Mouse (Mus musculus): Measurements from ENCODE around the gene Tbx21.

The Tbx21 gene

DNA sequence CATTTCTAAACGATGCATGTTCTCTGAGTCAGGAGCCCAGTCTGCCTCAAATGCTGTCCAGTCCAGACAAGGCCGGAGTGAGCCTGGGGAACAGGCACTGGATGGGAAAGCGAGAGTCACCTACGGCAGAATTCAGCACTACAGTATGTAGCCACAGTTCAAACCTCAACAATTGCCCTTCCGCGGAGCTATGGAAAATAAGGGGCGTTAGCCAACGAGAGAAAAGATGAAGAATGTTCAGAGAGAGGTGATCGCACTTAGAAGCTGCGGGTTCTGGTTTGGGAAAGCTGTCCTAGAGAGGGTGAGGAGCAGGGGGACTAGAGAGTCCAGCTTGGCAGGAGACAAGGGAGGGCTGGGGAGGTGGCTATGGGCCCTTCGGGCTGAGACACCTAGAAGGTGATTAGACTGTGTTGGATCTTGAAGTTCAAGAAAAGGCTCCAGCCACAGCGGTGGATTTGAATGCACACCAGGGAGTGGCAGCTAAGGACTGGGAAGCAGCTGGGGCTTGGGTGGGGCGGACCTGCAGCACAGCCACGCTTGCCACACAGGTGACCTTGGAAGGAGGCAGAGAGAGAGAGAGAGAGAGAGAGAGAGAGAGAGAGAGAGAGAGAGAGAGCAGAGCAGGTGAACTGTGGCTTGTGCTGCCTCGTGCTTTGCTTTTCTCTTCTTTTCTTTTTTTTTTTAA, 30.2 kb downstream of the Tbx21 start:
- no peak for DNase-seq (ENCODE audit: extremely low spot score, low spot score)

DNA sequence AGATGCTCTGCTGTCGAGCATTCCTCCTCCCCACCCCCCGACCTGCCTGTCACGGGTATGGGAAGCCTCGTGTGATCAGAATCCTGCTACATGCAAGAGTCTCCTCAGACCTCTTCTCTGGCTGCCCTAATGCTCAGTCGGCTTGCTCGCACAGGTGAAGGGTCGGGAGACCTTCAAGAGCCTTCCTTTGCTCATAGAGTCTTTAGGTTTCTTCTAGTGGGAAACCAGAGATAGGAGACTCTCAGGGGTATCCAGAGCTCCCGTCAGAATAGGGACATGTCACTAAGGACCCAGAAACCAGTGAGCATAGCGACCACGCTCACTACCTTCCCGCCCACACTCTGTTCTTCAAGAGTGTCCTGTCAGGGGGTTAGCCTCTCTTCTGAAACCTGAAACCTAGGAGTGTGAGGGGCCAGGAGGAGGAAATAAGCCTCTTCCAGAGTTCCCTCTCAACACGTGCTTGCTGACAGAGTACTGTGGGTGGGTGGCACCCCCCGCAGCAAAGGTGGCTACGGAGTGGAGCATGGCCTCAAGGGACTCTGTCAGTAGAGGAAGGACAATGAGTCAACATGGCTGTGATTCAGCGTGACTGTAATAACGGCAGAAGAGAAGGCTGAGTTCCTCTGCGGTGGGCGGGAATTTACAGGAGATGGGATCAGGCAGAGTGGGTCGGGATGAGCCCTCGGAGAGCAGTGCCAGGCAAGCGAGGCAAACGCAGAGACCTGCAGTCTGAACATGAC, 31.6 kb downstream of the Tbx21 start:
- no peak for DNase-seq (ENCODE audit: extremely low spot score, low spot score)

- no peak for DNase-seq (ENCODE audit: extremely low spot score, low spot score)
These were observed 32.2 kb downstream of the Tbx21 start for GRCm38 (mm10) chr11:97082977-97083376.

DNA sequence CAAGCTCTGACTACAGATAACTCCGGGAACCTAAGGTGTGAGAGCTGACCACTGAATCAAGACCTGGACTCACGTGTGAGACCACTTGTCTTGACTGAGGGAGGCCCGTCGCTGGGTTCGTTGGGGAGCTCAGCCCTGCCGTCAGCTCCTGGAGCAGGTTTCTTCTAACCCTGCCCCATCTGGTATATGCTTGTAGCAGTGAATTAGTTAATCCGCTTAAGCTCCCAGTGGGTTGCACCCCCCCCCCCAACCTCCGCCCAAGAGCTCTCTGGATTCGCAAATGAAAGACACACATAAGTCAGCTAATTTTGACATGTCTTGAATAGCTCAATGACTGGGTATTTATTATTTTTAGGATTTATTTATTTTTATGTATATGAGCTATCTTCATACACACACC, 34.8 kb downstream of the Tbx21 start:
- DNase-seq (ENCODE audit: extremely low spot score, low spot score): no peak

DNA sequence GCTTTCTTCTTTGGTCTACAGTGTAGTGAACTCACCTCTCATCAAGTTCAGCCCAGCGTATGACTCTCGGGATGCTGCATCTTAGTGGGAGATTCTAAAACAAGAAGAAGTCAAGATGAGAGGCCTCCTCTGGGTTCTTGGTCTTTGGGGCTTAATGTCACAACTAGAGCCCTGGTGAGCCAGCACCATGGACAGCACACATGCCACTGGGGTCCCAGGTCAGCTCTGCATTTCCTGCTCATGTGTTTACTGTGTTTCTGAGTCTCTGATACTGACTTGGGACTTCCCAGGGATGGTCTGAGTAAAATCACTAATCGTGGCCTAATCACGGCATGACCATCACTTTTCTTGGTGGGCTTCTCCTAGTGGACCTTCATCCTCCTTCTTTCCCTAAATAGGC, 36.4 kb downstream of the Tbx21 start:
- peak; percentile 34 for DNase-seq (ENCODE audit: extremely low spot score, low spot score)

DNA sequence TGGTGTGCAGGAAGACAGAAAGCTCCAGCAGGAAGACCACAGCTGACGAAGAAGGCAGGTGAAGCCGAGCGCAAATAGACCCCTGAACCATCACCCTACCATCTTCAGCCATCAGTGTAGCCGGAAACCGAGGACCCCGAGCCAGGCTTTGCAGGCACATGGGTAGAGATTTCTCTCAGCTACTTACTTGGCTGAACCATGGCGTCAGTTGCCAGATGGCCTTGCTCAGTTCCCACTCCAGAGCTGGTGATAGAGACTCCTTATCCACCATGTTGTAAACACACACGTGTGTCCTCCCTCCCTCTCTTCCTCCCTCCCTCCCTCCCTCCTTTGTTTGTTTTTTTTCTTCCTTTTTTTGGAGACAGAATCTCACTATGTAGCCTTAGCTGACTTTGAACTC, 40.9 kb downstream of the Tbx21 start:
- no peak for DNase-seq (ENCODE audit: extremely low spot score, low spot score)

DNA sequence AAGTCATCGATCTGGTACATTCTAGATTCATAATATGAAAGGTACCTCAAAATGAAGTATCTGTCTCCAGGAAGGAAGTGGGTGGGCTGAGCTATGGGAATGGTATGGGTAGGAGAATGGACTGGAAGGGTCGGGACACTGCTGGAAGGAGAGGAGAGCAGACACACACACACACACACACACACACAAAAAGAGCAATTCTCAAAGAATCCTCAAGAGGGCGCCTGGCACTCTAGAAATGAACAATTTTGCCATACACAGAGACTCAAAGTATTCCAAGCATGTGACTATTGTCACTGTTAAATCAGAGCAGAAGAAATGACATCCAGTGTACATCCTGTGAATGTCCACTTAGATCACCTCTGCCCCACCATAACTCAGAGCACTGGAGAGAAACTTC, 42.6 kb downstream of the Tbx21 start:
- peak; percentile 63 for DNase-seq (ENCODE audit: extremely low spot score, low spot score)

GRCm38 (mm10) chr11:97071129-97071528, 44.0 kb downstream of the Tbx21 start:
- no peak for DNase-seq (ENCODE audit: extremely low spot score, low spot score)

DNA sequence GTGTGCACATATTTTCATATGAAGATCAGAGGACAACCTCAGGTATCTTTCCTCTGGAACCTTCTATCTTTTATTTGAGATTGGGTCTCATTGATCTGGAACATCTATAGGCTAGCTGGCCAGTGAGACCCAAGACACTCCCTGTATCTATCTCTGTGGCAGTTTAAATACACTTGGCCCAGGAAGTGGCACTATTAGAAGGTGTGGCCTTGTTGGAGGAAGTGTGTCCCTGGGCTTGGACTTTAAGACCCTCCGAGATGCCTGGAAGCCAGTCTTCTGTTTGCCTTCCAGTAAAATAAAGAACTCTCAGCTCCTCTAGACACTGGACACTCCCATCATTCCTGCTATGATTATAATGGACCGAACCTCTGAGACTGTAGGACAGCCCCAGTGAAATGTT, 45.4 kb downstream of the Tbx21 start:
- no peak for DNase-seq (ENCODE audit: extremely low spot score, low spot score)

GRCm38 (mm10) chr11:97069333-97069732, 45.8 kb downstream of the Tbx21 start:
- DNase-seq (ENCODE audit: extremely low spot score, low spot score): no peak

- DNase-seq (ENCODE audit: extremely low spot score, low spot score): no peak
These were observed 48.3 kb downstream of the Tbx21 start for GRCm38 (mm10) chr11:97066656-97067360.

DNA sequence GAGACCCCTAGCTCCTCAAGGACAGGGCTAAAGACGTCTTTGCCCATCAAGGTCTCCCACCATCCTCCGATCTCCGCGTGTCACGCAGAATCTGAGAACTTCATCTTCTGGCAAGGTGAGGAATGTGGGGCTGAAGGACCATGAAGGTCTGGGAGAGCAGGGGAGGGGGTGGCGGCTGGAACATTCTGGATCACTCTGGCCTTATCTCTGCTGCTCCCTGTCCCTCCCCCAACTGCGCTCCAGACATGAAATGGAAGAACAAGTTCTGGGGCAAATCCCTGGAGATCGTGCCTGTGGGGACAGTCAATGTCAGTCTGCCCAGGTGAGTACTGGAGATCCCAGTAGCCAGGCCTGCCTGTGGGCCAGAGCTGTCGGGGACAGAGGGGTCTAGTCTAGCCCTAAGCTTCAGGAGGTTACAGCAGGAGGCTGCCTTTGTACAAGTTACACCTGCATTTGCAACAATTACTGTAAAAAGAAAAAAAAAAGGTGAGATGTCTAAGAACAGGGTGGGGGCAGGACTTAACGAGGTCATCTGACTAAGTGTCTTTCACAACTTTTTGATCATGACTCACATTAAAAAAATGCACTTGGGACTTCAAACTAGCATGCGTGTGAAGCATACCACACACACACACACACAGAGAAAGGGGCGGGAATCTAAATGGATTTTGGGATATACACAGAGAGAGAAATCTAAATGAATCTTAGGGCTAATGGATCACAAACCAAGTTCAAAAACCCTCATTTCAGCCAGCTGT, 49.4 kb downstream of the Tbx21 start:
- DNase-seq (ENCODE audit: extremely low spot score, low spot score): no peak

- DNase-seq (ENCODE audit: extremely low spot score, low spot score): no peak
These were observed 51.2 kb downstream of the Tbx21 start for GRCm38 (mm10) chr11:97063921-97064295.

GRCm38 (mm10) chr11:97063274-97063920, 51.7 kb downstream of the Tbx21 start:
- no peak for DNase-seq (ENCODE audit: extremely low spot score, low spot score)

- no peak for DNase-seq (ENCODE audit: extremely low spot score, low spot score)
These were observed 62.9 kb downstream of the Tbx21 start for GRCm38 (mm10) chr11:97052219-97052646.

DNA sequence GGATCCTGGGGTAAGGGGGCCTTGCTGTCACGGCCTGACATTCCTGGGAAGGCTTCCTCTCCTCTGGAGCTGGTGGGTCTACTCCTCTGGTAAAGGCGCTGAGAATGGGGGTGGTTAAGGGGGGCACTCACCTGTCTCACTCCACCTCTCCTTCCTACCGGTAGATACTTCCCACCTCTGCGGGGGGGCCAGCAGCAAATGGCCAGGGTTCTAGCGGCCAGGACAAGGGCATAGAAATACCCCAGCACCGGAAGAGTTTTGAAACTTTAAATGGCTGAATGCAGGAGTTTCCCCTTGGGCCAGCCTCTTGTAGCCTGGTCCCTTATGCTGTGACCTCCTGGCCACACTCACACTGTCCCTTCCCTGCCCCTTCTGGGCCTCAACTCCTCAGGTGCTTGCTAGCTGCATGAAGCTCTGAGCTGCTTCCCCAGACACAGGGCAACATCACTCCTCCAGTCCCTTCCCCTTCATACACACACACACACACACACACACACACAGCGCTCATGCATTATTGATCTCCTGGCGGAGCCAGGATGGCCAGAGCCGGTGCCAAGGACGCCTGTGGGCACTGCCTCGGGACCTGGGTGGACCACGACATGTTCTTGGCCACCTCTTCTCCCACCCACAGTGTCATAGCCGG, 64.1 kb downstream of the Tbx21 start:
- no peak for DNase-seq (ENCODE audit: extremely low spot score, low spot score)

- peak; percentile 51 for DNase-seq (ENCODE audit: extremely low spot score, low spot score)
These were observed 64.8 kb downstream of the Tbx21 start, which contains the start of gene Osbpl7 for GRCm38 (mm10) chr11:97050216-97050943. TSS of gene Osbpl7 (plus strand) at chr11:97050628.

DNA sequence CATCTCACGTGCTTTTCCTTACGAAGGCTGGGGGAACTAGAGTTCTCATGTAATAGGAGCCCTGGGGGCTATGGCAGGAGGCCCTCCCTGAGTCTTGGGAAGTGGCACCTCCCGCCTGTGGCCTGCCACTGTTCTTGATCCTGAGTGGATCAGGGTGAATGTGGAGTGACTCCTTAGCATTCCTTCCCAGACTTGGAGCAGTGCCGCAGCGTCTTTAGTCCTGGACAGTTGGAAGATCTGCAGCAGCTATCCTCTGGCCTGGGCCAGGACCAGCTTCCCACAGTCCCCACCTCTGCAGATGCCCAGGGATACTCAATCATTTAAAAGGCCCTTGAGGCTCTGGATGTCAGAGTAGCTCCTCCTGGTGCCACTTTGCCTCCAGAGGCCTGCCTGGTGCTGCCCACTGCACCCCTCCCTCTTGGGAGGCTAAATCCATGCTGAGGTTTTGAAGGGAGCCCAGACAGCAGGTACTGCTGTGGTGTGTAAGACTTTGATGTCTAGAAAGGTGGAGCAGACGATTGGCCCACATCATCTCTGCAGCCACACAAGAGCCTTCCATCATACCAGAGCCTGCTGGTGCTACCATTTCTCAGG, 65.5 kb downstream of the Tbx21 start:
- no peak for DNase-seq (ENCODE audit: extremely low spot score, low spot score)

DNA sequence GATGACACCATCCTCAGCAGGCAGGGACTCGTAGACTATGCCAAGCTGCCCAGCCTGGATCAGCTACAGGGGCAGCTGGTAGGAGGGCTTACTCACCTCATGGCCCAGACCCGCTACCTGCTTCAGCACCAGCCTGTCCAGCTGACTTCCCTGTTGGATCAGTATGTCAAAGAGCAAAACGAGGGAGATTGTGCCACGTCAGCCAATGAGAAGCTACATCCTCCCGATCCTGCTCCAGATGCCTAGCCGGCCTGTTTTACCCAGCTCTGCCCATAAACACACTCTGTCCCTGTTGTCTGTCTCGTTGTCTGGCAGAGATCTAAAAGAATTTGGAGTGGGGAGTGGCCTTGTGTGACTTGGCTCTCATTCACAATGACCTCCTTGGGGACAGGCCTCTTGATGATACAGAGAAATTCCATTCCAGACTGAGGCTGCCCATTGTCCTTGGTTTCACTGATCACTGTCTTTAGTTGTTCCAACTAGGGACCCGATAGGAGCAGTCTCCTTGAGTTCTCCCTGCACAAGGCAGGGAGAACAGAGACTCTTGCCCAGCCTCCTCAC, 67.0 kb downstream of the Tbx21 start:
- no peak for DNase-seq (ENCODE audit: extremely low spot score, low spot score)

All from neural tube, embryonic 10.5 days (tissue).